Mouse (Mus musculus): Measurements from ENCODE around the gene Klk1b5. TPM values are rescaled to one million over a fixed set of nuclear protein-coding genes. Genes with fewer than 3 reads are reported as not detected.
"Not testable (repeated sequence)": the region's sequence is repeated elsewhere in the genome, so short reads cannot be mapped to it uniquely, and the experiment has no call there.

The Klk1b5 gene
- total RNA-seq, 2 experiments from 2014 or later, result not detected

DNA sequence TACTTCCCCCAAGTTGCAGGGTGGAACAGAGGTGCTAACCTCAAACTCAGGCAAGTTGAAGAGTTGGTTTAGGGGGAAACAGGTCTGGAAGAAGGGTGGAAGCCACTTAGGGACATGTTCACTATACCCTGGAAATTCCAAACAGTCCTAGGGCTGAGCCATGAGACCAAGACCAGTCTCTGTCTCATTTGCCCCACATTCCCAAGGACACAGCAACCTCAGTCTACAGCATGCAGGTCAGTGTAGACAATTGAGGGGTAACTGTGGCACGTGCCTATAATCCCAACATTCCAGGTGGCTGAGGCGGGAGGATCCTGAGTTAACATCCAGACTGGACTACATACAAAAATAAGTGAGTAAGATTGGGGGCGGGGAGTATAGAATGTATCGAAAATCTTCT is 33.5 kb downstream of the Klk1b5 start:
- no peak for DNase-seq (ENCODE audit: low spot score in 2 of 2)
- intact Hi-C loops (cut with DNase I), result loop anchor here (10.0 kb wide), 1 partner anchor 574 kb away; the partner anchor contains the start of gene Ctu1

DNA sequence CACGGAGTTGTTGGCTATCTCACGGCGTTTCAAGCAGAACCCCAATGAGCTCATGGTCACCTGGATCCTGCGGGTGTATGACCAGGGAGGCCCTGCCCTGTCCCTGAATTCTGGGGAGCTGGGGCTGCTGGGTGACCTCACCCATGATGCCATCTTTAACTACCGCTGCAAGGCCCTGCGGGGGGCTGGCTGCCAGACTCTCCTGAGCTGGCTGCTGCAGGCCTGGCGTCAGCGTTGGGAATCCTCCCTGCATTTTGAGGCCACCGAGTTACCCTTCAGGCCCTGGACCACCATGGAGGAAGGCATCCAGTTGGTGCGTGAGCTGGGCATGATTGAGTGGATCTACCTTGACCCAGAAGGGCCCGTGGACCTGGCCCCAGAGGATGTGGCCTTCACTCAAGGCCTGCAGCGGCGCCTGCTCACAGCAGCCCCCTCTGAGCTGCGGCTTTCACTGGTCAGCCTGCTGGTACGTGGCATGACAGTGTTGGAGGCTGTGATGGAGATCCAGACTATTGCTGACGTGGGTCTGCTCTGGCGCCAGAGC is 35.1 kb downstream of the Klk1b5 start:
- DNase-seq (ENCODE audit: low spot score in 2 of 2); intact Hi-C loops (cut with DNase I): not testable (repeated sequence)

DNA sequence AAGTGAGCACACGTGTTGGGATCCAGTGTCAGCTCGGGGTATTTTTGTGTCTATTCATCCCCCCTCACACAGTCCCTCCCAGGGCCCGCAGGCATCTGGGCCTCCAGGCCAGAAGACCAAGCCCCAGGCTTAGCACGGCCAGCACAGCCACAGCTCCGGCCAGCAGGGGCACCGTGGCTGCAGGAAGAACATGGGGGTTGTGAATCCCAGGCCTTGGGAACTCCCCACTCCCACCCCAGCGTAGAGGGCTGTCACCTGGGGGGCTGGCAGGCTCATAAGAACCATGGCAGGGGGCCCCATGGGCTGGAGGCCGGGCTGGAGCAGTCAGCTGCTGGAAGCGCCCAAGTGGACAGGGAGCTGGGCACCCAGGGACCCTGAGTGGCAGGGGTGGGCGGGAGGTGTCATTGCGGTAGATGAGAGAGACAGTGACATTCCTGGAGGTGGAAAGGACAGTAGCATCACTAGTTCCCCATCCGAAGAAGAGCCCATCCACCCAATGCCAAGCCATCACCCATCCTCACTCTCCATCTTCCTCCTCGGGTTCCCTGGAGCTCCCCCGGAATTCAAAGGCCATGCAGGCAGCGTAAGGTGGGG is 37.4 kb downstream of the Klk1b5 start:
- intact Hi-C loops (cut with DNase I), result no loop called here
- DNase-seq (ENCODE audit: low spot score in 2 of 2), result no peak

DNA sequence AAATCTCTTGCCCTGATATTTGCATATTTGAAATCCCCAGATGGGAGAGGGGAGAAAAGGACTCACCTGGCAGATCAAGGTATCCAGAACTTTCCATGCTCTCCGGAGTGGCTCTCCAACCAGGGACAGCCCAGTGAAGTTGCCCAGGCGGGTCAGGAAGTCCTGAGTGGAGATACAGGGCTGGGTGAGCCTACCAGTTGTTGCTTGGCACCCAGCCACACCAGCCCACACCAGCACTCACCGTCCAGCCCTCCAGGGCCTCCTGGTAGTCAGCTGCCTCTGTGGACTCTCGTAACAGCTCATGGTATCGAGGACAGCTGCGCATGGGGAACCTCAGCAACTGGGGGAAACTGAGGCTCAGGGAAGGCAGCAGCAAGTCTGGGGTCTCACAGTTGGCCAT is 39.2 kb downstream of the Klk1b5 start:
- intact Hi-C loops (cut with DNase I), result no loop called here
- no peak for DNase-seq (ENCODE audit: low spot score in 2 of 2)

DNA sequence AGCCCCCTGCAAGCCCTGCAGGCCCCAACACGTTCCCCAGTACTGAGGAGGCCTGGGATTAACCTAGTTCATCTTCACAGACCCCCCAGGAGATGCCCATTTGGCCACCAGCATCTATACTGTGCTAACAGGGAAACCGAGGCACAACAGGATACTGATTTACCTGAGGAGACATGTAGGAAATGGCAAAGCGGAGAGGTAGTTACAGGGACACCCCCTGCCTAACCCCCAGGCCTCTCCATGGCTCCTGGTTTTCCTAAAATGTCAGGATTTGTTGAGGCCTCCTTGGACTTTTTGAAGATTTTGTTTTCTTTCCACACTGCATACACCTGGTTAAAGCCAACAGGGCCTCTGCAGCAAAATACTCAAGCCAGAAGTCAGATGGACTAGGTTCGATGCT is 41.5 kb downstream of the Klk1b5 start, which contains the start of gene Acp4:
Gene Acp4, minus strand, starts transcription at position 101 of the 400 bp plus-strand sequence.
- intact Hi-C loops (cut with DNase I), result no loop called here
- DNase-seq (ENCODE audit: low spot score in 2 of 2), result no peak

DNA sequence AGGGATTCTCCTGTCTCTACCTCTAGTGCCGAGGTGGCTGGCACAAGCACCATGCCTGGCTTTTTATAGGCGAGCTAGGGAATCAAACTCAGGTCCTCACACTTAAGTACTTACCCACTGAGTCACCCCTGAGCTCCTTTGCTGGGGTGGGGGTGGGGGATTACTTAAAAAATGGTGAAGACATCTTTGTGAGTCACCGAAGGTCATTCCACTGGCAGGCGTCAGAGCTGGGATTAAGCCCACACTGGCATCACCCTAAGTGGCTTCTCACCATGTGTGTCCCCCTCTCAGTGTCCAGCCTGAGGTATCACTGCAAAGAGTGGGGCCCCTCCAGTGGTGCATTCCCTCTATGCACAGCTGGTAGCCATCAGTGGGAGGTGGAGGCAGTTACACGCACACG is 44.7 kb downstream of the Klk1b5 start:
- no peak for DNase-seq (ENCODE audit: low spot score in 2 of 2)
- intact Hi-C loops (cut with DNase I), result loop anchor here (5.0 to 10.0 kb wide), 2 partner anchors 42 to 284 kb away; partner anchors contain the start of gene Pold1

DNA sequence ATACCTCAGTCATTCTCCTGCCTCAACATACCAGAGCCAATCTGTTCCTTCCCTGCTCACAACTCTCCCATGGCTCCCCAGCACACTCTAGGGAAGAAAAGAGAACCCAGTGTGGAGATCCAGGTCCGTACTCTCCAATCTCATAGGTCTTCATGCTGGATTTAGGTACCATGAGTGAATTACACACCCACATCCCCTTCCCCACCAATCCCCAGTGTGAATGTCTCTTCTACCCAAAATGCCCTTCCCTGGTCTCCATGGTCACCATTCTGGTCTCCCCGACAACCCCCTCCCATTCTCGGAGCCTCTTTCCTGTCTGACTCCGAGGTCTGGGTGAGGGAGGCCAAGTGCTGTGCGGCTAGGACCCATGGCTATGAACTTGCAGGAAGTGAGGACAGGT is 45.4 kb downstream of the Klk1b5 start, which contains the start of gene Gm15517:
Gene Gm15517, plus strand, starts transcription at position 301 of the 400 bp plus-strand sequence.
- no peak for DNase-seq (ENCODE audit: low spot score in 2 of 2)
- intact Hi-C loops (cut with DNase I), result loop anchor here (5.0 to 10.0 kb wide), 2 partner anchors 41 to 284 kb away; partner anchors contain the start of gene Pold1

DNA sequence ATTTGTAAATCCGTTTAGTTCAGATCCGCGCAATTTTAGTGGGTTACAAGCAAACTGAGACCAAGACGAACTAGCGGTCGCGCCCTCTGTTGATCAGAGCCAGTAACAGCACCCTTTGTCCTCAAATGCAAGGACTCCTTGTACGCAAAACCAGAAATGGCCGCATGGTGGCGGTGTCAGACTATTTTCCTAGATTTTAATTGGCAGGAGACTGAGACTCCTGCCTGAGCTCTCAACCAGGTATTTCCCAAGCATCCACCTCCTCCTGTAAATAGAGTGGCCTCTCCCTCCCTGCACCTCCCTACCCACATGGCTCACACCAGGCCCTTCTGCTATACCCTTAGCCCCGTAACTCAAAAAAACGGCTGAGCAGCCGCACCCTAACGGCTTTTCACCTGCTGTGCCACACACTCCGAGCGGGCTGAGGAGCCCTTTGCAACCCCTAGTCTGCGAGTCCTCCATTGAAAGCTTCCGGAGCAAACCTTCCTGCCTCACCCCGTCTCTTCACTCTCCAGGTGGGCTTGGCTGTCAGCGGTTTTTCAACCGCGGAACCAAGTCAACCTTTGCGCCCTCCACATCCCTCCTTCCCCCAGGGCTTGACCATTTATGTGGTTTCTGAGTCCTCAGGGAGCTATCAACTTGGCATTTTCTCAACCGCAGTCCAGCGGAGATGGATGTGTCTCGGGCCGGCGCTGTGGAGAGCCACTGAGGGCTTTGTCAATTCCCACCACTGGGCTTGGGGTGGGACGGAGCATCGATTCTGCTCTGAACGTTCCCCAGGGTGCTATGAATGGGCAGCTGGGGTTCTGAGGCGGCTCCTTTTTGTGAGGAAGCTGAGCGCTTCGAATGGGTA is 47.3 kb downstream of the Klk1b5 start:
- intact Hi-C loops (cut with DNase I), result loop anchor here (1.0 to 10.0 kb wide), 4 partner anchors 39 to 282 kb away; partner anchors contain the start of gene Pold1
- peak; percentile 95 to 98 for DNase-seq (ENCODE audit: low spot score in 2 of 2)

DNA sequence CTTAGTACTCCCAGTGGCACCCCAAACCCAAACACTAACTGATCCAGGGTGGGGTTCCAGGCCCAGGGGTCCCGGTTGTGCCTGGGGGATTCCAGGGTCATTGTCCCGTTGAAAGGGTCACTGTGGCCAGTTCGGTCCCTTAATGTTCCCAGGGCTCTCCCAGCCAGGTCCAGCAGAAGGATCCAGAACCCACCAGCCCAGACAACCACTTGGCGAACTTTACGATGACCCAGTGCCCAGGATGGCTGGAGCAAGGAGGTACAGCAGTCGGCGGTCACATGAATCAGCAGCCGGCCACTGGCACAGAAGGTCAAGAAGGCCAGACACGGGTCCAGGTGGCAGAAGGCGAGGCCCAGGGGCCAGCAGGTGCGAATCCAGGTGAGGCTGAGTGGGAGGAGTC is 52.4 kb downstream of the Klk1b5 start:
- intact Hi-C loops (cut with DNase I), result loop anchor here (10.0 kb wide), 1 partner anchor 277 kb away; the partner anchor contains the start of gene Pold1
- DNase-seq (ENCODE audit: low spot score in 2 of 2), result no peak

DNA sequence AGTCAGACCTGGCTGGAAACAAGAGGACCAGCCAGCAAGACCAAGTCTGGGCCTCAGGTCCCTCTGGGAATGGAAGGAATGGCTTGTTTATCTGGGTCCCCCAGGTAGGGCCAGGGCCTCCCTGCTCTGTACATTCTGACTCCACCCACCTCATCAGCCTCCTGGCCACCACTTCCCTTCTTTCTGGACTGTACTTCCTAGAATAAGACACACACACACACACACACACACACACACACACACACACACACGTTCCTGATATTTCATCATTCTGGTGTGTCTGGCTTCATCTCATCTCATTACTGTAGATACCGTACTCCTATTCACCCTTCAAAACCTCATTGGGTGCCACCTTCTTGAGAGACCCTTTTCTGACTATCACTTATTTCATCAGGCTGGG is 53.7 kb downstream of the Klk1b5 start:
- intact Hi-C loops (cut with DNase I), result loop anchor here (10.0 kb wide), 1 partner anchor 275 kb away; the partner anchor contains the start of gene Pold1
- no peak for DNase-seq (ENCODE audit: low spot score in 2 of 2)

Other genes with a start within 250 kb of the Klk1b5 start
- not detected for gene Klk1b1, start 249.2 kb upstream of the Klk1b5 start, total RNA-seq (2021)
- not detected for gene Klk1b9, start 239.9 kb upstream of the Klk1b5 start, total RNA-seq (2021)
- not detected for gene Klk1b11, start 220.1 kb upstream of the Klk1b5 start, total RNA-seq (2021)
- not detected for gene Klk1b26, start 203.8 kb upstream of the Klk1b5 start, total RNA-seq (2021)
- not detected for gene Klk1b27, start 163.7 kb upstream of the Klk1b5 start, total RNA-seq (2021)
- gene Klk1b21, start 113.6 kb upstream of the Klk1b5 start, total RNA-seq (2021), result not detected
- gene Klk1b22, start 103.3 kb upstream of the Klk1b5 start, total RNA-seq (2021), result not detected
- gene Klk1b16, start 79.2 kb upstream of the Klk1b5 start, total RNA-seq (2021), result not detected
- not detected for gene Klk1b24, start 27.7 kb upstream of the Klk1b5 start, total RNA-seq (2021)
- not detected for gene Klk1b3, start 17.8 kb upstream of the Klk1b5 start, total RNA-seq (2021)
- not detected for gene Klk1b4, start 8.5 kb upstream of the Klk1b5 start, total RNA-seq (2021)
- gene Klk1, start 9.4 kb downstream of the Klk1b5 start, total RNA-seq (2021), result not detected
- not detected for gene Gm36864, start 20.2 kb downstream of the Klk1b5 start, total RNA-seq (2021)
- gene 1700028J19Rik, start 30.8 kb downstream of the Klk1b5 start, total RNA-seq (2021), result 1 to 10 TPM; 1.1 to 1.6 TPM
- gene 2410002F23Rik, start 30.8 kb downstream of the Klk1b5 start, total RNA-seq (2021), result 10 to 100 TPM; 72.5 to 73.5 TPM
- gene Acp4, start 41.4 kb downstream of the Klk1b5 start, total RNA-seq (2021), result not detected
- gene Gm15517, start 45.5 kb downstream of the Klk1b5 start, total RNA-seq (2021), result not detected
- gene Clec11a, start 91.0 kb downstream of the Klk1b5 start, total RNA-seq (2021), result 1 to 10 TPM; 3.5 to 3.9 TPM
- gene Shank1, start 94.3 kb downstream of the Klk1b5 start, total RNA-seq (2021), result 100 to 1,000 TPM; 571 to 587 TPM
- gene Syt3, start 168.2 kb downstream of the Klk1b5 start, total RNA-seq (2021), result 10 to 100 TPM; 60.0 to 65.0 TPM
- 1 to 10 TPM; 1.9 to 2.2 TPM for gene 1700008O03Rik, start 169.9 kb downstream of the Klk1b5 start, total RNA-seq (2021)
- gene Lrrc4b, start 213.1 kb downstream of the Klk1b5 start, total RNA-seq (2021), result 100 to 1,000 TPM; 268 to 278 TPM
- gene Aspdh, start 249.4 kb downstream of the Klk1b5 start, total RNA-seq (2021), result 10 to 100 TPM in 1 of 2 experiments, 1 to 10 TPM in 1; 9.6 to 10.1 TPM

All from left cerebral cortex, postnatal 25 days (tissue).